ENCODE assay signal across 8 mouse cellular contexts in the genomic region with DNA sequence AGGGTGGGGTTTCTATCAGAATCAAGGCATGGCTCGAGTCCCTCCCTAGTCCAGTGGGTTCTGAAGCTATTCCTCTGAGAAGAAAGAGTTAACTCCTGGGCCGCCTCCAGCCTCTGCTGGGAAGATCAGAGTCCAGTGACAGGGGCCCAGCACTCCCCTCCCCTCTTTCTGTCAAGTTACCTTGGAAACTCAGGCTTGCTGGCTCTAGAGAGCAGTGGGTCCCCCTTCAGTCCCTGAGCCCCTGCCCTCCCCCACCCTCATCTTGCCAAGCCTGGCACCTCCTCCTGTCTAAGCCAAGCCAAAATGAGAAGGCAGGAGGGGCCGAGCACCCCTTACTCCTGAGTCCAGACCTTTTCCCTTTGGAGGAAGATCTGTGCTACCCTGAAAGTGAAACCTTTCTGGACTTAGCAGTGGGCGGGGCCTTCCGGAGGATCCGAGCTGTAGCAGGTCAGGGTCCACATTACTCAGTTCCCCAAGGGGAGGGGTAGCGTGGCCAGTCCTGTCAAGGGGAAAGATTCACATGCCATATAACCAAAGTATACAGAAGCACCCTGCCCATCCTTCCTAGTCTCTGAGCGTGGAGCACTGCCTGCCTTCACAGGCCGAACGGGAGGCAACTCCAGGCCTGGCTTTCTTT. TPM values are rescaled to one million over a fixed set of nuclear protein-coding genes. Genes with fewer than 3 reads are reported as not detected.
DNase-seq lines count a peak whose midpoint lies in the region; ATAC-seq lines count a peak whose summit lies in the region.
"Had no signal": no experiment of that assay in that cellular context is flagged by ENCODE, and none has a peak within 500 bp of the region (broad histone marks: within the 10 kb centered on the region; RNA-seq: fewer than 3 reads in every experiment).

No protein-coding gene starts in this region.

- DNase-seq in right cerebral cortex, postnatal 4 days, result peak; percentile 37
- DNase-seq in right cerebral cortex, adult 18-20 months, result no peak
- DNase-seq in liver, embryonic 11.5 days (ENCODE audit: low spot score), result no peak
- DNase-seq in retina, postnatal 1 day, result no peak
- no peak for DNase-seq in cerebellum, postnatal 25 days
- no peak for DNase-seq in gastrocnemius, postnatal 14 days

- H3K4me1 ChIP-seq in intestine, embryonic 15.5 days (replicated peaks), result peaks cover 77% of the 10 kb centered on the region
- peaks cover 49% of the 10 kb centered on the region for H3K4me1 ChIP-seq in liver, embryonic 11.5 days (replicated peaks; ENCODE audit: control insufficient read depth, insufficient read depth, low read length)

- H3K4me2 ChIP-seq in intestine, embryonic 15.5 days (replicated peaks), result peak overlapping the region; percentile 61
- peak overlapping the region; percentile 46 for H3K4me2 ChIP-seq in liver, embryonic 11.5 days

- 9% methylated on average over 10 of the region's 10 CpGs for WGBS in intestine, embryonic 15.5 days
- WGBS in liver, embryonic 11.5 days, result 56% methylated on average over 10 of the region's 10 CpGs

- peak; percentile 85 for ATAC-seq in intestine, embryonic 15.5 days
- peak; percentile 44 for ATAC-seq in liver, embryonic 11.5 days (replicated peaks; ENCODE audit: low FRiP score)

- peak overlapping the region; percentile 25; the same call in 1 of the 2 replicates for H3K4me3 ChIP-seq in intestine, embryonic 15.5 days (replicated peaks)
- H3K4me3 ChIP-seq in liver, embryonic 11.5 days (ENCODE audit: low read depth, low read length), result 0 out of 2 replicates have a peak overlapping the region, but pooled peaks have one; percentile 10
- H3K4me3 ChIP-seq: myocyte had no signal

- peak overlapping the region; percentile 86 for H3K27ac ChIP-seq in intestine, embryonic 15.5 days
- peak overlapping the region; percentile 49; the same call in 1 of the 2 replicates for H3K27ac ChIP-seq in liver, embryonic 11.5 days (ENCODE audit: low read depth, low read length)

- H3K36me3 ChIP-seq in intestine, embryonic 15.5 days, result no peaks in the 10 kb centered on the region
- H3K36me3 ChIP-seq in liver, embryonic 11.5 days (ENCODE audit: control insufficient read depth, insufficient read depth, low read length), result peaks cover 9% of the 10 kb centered on the region; the same call in 1 of the 2 replicates

- intact Hi-C loops in gastrocnemius, postnatal 14 days (cut with DNase I; ENCODE audit: low total_unique reads), result no loop called here

- H3K27me3 ChIP-seq in intestine, embryonic 15.5 days (replicated peaks), result no peaks in the 10 kb centered on the region
- H3K27me3 ChIP-seq in liver, embryonic 11.5 days (replicated peaks; ENCODE audit: control insufficient read depth, insufficient read depth, low read length), result no peaks in the 10 kb centered on the region

- H3K9me3 ChIP-seq in intestine, embryonic 15.5 days, result no peaks in the 10 kb centered on the region
- no peaks in the 10 kb centered on the region for H3K9me3 ChIP-seq in liver, embryonic 11.5 days (ENCODE audit: control insufficient read depth, low read length)

- H3K9ac ChIP-seq in intestine, embryonic 15.5 days, result 0 out of 2 replicates have a peak overlapping the region, but pooled peaks have one; percentile 3
- H3K9ac ChIP-seq in liver, embryonic 11.5 days (ENCODE audit: low read depth, low read length), result no peak overlapping the region

RNA-seq across cellular contexts. Expression of a gene that starts 9.6 kb away (rescaled TPM):
- polyA plus RNA-seq in intestine, embryonic 15.5 days (2015; fragmentation: Nextera tagmentation; extraction: Ambion mirVana), result 9.3 and 12.2 TPM in 2 replicates
- polyA plus RNA-seq in liver, embryonic 11.5 days (2014; fragmentation: Nextera tagmentation; extraction: Ambion mirVana), result 10.8 and 13.1 TPM in 2 replicates
- 1 to 10 TPM; 4.5 to 4.9 TPM for total RNA-seq in gastrocnemius, postnatal 14 days (2021)

RNA-seq across cellular contexts. Expression of a gene that starts 10.0 kb away (rescaled TPM):
- polyA plus RNA-seq in intestine, embryonic 15.5 days (2015; fragmentation: Nextera tagmentation; extraction: Ambion mirVana), result 20.5 and 20.6 TPM in 2 replicates
- 17.0 and 20.1 TPM in 2 replicates for polyA plus RNA-seq in liver, embryonic 11.5 days (2014; fragmentation: Nextera tagmentation; extraction: Ambion mirVana)
- total RNA-seq in gastrocnemius, postnatal 14 days (2021), result 10 to 100 TPM; 13.1 to 14.0 TPM

RNA-seq across cellular contexts. Expression of a gene that starts 14.5 kb away (rescaled TPM):
- polyA plus RNA-seq in intestine, embryonic 15.5 days (2015; fragmentation: Nextera tagmentation; extraction: Ambion mirVana), result 252 and 270 TPM in 2 replicates
- 117 and 121 TPM in 2 replicates for polyA plus RNA-seq in liver, embryonic 11.5 days (2014; fragmentation: Nextera tagmentation; extraction: Ambion mirVana)
- total RNA-seq in gastrocnemius, postnatal 14 days (2021), result 1 to 10 TPM; 4.9 to 5.9 TPM

RNA-seq across cellular contexts. Expression of a gene that starts 43.9 kb away (rescaled TPM):
- polyA plus RNA-seq in intestine, embryonic 15.5 days (2015; fragmentation: Nextera tagmentation; extraction: Ambion mirVana), result 0.85 and 1.2 TPM in 2 replicates
- polyA plus RNA-seq in liver, embryonic 11.5 days (2014; fragmentation: Nextera tagmentation; extraction: Ambion mirVana), result 0.63 and 0.86 TPM in 2 replicates
- total RNA-seq in gastrocnemius, postnatal 14 days (2021), result not detected
- polyA plus RNA-seq: myocyte had no signal
